Mouse (Mus musculus) heart, embryonic 15.5 days (tissue): ENCODE measurements at regions not wholly inside any gene's neighbourhood (a gene's known extent, or its start where the extent isn't known, plus 50 kb on each side); places are given as distances from the start of the nearest gene placed in this dataset.

Experiments used
- ATAC-seq: fragments of 200-750 bp; cut with Nextera tagmentation; replicated peaks from 2 replicates; pipeline ENCODE4 v1.8.0; 2017; ENCODE audit warnings: low read depth, moderate TSS enrichment; ENCODE audit not compliant: insufficient number of reproducible peaks, insufficient read depth, low FRiP score
- H3K27ac ChIP-seq: fragments of 300-500 bp; sonication (generic); 2 replicates; pipeline ENCODE4 v1.5.1; 2015; ENCODE audit warnings: mild to moderate bottlenecking, inconsistent platforms
- H3K27me3 ChIP-seq: fragments of 300-500 bp; sonication (generic); 2 replicates; pipeline ENCODE4 v1.6.1; 2015; ENCODE audit warnings: inconsistent platforms
- H3K36me3 ChIP-seq: fragments of 300-500 bp; sonication (generic); 2 replicates; pipeline ENCODE4 v1.6.1; 2015; ENCODE audit warnings: mild to moderate bottlenecking, inconsistent platforms
- H3K4me1 ChIP-seq: fragments of 300-500 bp; sonication (generic); replicated peaks from 2 replicates; pipeline ENCODE4 v1.6.1; 2015; ENCODE audit warnings: inconsistent platforms
- H3K4me2 ChIP-seq: fragments of 300-500 bp; sonication (generic); 2 replicates; pipeline ENCODE4 v1.6.1; 2015; ENCODE audit warnings: inconsistent platforms, mild to moderate bottlenecking, moderate library complexity
- H3K4me3 ChIP-seq: fragments of 300-500 bp; sonication (generic); 2 replicates; pipeline ENCODE4 v1.5.1; 2015; ENCODE audit warnings: mild to moderate bottlenecking, inconsistent platforms
- H3K9ac ChIP-seq: fragments of 300-500 bp; sonication (generic); 2 replicates; pipeline ENCODE4 v1.6.1; 2015; ENCODE audit warnings: mild to moderate bottlenecking, inconsistent platforms
- H3K9me3 ChIP-seq: fragments of 300-500 bp; sonication (generic); replicated peaks from 2 replicates; pipeline ENCODE4 v1.6.1; 2016; ENCODE audit warnings: inconsistent platforms
- WGBS: fragments of 180-500 bp; shearing (Covaris S2); methylation state at CpG from one replicate; pipeline ENCODE4 v1.1.7; 2015; ENCODE audit warnings: mixed read lengths; 5-methylcytosine and 5-hydroxymethylcytosine counted together

- Histone ChIP-seq H3K4me3 (no peak overlapping the region), H3K4me1 (peaks cover 10% of the 10 kb centered on the region; the same call in 1 of the 2 replicates), H3K27me3 (no peaks in the 10 kb centered on the region), H3K9me3 (no peaks in the 10 kb centered on the region), H3K9ac (no peak overlapping the region), H3K27ac (no peak overlapping the region), H3K36me3 (no peaks in the 10 kb centered on the region), H3K4me2 (no peak overlapping the region)
- 38% methylated on average over 15 of the region's 15 CpGs for WGBS
- no peak for ATAC-seq
Observed at GRCm38 (mm10) chr13:99038198-99039062, 54.1 kb upstream of the 1700024P04Rik start.

- H3K27me3 ChIP-seq = no peaks in the 10 kb centered on the region
- 89% methylated on average over 4 of the region's 4 CpGs for WGBS
- no peak overlapping the region for H3K4me2 ChIP-seq
- peaks cover 10% of the 10 kb centered on the region; the same call in 1 of the 2 replicates for H3K4me1 ChIP-seq
- H3K36me3 ChIP-seq = no peaks in the 10 kb centered on the region
- no peak overlapping the region for H3K4me3 ChIP-seq
- no peaks in the 10 kb centered on the region for H3K9me3 ChIP-seq
- no peak for ATAC-seq
- no peak overlapping the region for H3K27ac ChIP-seq
- no peak overlapping the region for H3K9ac ChIP-seq
Observed at GRCm38 (mm10) chr13:99037131-99037530, 52.8 kb upstream of the 1700024P04Rik start.
